Mouse (Mus musculus) gastrocnemius, postnatal 10 days (tissue): ENCODE measurements at regions not wholly inside any gene's neighbourhood (a gene's known extent, or its start where the extent isn't known, plus 50 kb on each side); places are given as distances from the start of the nearest gene placed in this dataset.

ENCODE experiments used
- DNase-seq: peaks from one replicate; pipeline ENCODE4 v3.0.0; 2021; ENCODE audit warnings: mixed read lengths

DNA sequence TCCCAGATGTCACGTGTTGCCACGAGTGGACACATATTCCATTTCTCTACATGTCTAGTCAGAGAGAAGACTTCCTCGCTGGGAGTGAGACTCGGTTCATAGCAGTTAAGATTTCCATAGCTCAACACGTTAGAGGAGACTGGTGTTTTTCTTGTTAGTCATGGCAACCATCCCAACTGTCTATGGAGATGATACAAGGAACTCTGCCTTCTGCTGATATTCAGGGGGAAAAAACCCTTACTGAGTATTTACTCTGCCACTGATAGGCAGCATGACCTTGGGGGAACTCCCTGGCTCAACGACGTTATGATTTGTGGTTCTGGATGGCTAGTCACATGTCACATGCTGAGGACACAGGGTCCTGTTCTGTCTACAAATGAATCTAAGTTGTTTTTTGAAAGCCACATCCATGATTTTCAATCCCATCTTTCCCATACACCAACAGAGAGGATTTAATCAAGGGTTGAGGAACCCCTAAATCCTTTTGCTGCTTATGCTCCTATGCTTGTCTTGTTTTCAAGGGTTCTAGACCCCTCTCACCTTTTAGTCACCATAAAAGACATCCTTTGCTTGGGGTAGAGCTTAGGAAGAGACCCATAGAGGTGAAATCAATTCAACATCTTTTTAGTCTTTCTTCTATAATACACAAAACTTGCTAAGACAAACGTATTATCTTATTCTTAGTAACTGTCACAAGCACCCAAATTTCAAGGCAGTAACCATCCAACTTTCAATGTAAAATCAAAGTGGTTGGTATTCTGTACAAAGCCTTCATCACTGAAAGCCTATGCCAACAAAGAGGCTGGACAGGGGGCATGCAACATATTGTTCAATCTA lies 50.2 kb upstream of the Adtrp start:
- no peak for DNase-seq
